Mouse (Mus musculus): ENCODE results near the gene Ptdss2.
A peak's percentile ranks its signal among the peaks of the same experiment; 100 is the strongest.

Gene Ptdss2

DNA sequence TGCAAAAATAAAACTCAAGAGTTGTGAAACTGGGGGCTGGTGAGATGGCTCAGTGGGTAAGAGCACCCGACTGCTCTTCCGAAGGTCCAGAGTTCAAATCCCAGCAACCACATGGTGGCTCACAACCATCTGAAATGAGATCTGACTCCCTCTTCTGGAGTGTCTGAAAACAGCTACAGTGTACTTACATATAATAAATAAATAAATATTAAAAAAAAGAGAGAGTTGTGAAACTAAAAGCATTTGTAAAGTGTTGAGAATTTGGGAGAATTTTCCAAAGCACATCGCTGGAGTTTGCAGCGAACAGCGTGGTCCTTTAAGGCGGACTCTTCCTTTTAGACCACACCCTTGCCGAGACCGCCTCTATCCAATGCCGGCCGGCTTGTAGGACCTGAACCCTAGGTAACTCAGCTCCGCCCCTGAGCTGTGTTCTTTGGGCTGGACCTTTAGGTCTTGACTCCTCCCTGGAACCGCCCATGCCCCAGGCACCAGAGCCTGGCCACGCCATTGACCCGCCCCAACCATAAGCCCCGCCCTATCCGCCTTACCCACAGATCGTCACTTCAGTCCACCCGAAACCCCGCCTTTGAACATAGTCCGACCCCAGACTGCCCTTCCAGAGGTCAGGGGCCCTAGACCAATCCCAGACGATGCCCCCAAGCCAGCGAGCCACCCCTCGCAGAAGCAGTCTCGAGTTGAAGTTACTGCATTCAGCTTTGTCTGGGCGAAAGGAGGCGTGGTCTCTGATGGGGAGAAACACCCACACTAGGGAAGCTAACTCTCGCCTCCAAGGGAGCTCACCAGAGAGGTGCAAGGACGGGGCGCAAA is 721 bp downstream of the Ptdss2 start:
- ATAC-seq (ENCODE audit: low TSS enrichment): peak; percentile 99

DNA sequence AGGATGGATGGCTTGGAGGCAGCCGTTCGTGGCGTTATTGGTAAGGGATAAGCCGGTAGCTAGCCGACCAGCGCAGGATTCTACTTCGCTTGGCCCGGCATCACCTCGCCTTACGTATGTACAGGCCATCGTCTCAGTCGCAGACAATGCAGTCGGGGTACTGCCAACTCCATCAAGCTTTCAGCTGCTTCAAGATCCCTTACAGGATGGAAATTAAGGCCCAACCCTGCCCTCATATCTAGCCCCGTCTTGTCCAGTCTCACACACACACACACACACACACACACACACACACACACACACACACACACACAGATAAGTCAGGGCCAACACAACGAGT is 1.3 kb downstream of the Ptdss2 start:
- no peak for ATAC-seq (ENCODE audit: low TSS enrichment)

- ATAC-seq (ENCODE audit: low TSS enrichment): peak; percentile 99
Measured at GRCm38 (mm10) chr7:141131024-141131820, 9.0 kb downstream of the Ptdss2 start.

DNA sequence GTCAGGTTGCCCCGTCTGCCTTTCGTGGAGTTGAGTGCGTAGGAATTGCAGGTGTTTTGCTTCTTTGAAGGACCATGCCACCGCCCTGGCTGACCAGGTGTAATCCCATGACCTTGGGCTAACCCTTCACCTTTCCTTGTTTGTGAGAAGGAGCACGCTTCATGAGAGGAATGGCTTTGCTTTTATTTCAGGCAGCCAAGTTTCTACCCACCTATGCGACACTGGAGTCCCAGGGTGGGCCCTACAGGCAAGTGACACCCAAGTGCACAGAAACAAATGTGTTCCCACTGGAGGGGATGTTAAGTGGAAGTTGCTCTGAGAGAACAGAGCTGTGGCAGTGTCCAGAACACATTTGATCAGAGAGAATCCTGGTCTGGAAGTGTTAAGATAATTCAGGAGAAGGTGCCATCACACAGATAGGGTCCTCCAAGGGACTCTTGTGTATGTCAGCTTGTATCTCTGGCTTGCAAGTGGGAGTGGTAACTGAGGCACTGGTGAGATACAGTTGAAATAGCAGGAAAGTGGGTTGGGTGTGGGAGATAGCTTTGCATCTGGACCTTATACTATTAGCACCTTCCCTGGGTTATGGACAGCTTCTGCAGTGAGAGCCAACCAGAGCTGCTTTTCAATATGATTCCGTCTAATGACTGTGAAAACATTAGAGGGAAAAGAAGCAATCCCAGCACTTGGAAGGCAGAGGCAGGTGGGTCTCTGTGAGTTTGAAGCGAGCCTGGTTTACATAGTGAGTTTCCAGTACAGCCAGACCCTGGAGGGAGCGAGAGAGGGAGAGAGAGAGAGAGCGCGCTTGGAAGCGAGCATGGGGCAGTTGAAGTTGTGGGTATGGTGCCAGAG is 9.9 kb downstream of the Ptdss2 start:
- no peak for ATAC-seq (ENCODE audit: low TSS enrichment)

- ATAC-seq (ENCODE audit: low TSS enrichment): no peak
Measured at GRCm38 (mm10) chr7:141141326-141141725, 19.1 kb downstream of the Ptdss2 start.

GRCm38 (mm10) chr7:141143112-141143511 is 20.9 kb downstream of the Ptdss2 start:
- no peak for ATAC-seq (ENCODE audit: low TSS enrichment)

GRCm38 (mm10) chr7:141143861-141144260 is 21.7 kb downstream of the Ptdss2 start:
- no peak for ATAC-seq (ENCODE audit: low TSS enrichment)

DNA sequence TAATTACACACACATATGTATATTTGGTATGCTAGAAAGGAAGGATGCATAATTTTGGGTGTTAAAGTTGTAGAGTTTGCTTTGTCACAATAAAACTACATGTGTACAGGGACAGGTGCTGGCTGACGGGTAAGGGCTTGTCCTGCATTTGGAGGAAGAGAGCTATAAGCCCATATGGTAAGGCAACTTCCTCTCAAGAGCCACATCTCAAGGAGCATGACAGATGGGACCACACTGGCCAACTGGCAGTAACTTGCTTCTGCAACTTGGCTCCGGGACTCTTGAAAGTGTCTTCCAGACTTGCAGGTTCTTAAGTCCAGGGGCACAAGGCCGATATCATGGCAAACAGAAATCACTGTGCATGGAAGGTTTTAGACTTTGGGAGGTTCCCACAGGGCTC is 22.5 kb downstream of the Ptdss2 start:
- ATAC-seq (ENCODE audit: low TSS enrichment): no peak

DNA sequence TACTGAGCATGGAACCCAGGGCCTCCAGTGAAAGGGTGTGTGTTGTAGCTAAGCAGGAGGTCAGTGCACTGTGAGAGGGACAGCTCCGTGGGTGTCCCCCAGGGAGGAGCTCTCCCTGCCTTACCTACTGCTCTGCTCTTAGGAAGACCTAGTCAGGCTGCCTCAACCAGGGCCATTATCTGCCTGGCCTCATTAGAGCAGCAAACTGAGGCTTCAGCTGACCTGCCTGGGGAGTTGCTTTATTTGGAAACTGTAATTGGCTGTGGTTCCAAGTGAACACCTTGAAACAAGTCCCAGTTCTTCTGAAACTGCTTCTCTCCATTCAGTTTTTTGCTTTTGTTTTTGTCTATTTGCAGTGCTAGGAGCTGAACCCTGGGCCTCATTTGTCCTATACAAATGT is 23.2 kb downstream of the Ptdss2 start:
- no peak for ATAC-seq (ENCODE audit: low TSS enrichment)

DNA sequence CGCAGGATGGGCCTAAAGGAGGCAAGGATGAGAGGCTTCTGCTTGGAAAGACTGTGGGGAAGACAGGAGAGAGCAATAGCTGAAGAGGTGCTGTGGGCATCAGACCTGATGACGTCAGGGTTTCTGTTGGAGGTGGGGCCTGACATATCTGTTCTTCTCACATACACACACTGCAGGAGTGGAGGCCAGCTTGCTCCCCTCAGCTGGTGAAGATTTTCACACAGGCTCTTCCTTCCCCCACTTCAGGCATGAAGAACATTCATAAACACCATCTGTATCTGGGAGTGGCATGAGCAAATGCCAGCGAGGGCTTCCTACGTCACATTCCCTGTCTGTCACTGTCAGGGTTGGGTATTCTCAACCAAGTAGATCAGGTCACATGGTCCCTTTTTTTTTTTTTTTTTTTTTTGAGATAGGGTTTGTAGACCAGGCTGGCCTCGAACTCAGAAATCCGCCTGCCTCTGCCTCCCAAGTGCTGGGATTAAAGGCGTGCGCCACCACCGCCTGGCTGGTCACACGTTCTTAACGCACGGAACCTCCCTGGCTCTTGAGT is 23.9 kb downstream of the Ptdss2 start:
- ATAC-seq (ENCODE audit: low TSS enrichment): peak; percentile 39; the same call in 1 of the 2 replicates

GRCm38 (mm10) chr7:141147044-141147443 is 24.9 kb downstream of the Ptdss2 start:
- no peak for ATAC-seq (ENCODE audit: low TSS enrichment)

GRCm38 (mm10) chr7:141148639-141149038 is 26.5 kb downstream of the Ptdss2 start:
- no peak for ATAC-seq (ENCODE audit: low TSS enrichment)

GRCm38 (mm10) chr7:141155362-141155761 is 33.2 kb downstream of the Ptdss2 start:
- ATAC-seq (ENCODE audit: low TSS enrichment): no peak

GRCm38 (mm10) chr7:141164397-141164796 is 42.2 kb downstream of the Ptdss2 start:
- no peak for ATAC-seq (ENCODE audit: low TSS enrichment)

- ATAC-seq (ENCODE audit: low TSS enrichment): peak; percentile 39; the same call in 1 of the 2 replicates
Measured at GRCm38 (mm10) chr7:141164850-141165249, 42.7 kb downstream of the Ptdss2 start.

DNA sequence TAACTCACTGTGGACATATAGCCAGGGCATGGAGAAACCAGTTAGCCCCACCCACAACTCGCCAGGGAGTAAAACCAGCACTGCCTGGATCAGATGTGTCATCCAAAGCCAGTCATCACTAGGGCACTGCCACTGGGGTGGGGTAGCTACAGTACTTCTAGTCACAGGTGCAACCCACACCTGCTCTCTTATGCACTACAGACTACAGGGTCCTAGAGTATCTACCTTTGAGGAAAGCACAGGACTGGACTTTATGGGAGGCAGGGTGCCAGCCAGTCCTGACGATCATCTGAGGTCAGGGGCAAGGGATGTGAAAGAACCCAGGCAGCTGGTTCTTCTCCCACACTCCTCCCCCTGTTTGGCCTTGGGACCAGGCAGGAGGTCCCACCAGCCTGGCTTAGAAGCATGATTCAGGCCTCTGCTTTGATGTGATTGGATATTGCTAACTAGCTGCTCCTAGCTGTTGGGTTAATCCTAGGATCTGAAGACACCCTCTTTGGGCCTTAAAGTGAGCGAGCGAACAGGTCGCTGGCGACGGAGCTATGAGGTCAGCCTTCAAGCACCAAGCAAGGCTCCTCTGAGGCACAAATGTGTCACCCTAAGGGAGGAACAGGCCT is 45.8 kb downstream of the Ptdss2 start:
- 0 out of 2 replicates have a peak, but pooled peaks have one; percentile 7 for ATAC-seq (ENCODE audit: low TSS enrichment)

DNA sequence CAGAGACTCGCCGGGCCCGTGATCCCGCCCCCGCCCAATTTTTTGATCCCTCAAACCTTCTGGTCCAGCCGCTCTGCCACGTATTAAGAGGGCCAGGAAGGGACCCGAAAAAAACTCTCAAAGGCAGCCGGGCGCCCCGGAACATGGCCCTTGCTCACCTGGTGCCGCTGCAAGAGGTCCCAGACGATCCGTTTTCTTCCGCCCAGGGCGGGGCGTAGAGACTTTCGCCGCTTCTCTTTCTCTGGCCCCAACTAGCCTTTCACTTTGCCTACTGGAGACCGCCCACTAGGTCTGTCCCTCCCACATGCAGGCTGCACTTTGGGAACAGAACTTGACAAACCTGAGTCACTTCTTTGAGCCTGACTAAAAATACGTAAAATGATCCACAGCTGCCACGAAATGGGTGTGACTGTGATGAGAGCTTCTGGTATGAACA is 46.4 kb downstream of the Ptdss2 start:
- ATAC-seq (ENCODE audit: low TSS enrichment): peak; percentile 17; the same call in 1 of the 2 replicates

DNA sequence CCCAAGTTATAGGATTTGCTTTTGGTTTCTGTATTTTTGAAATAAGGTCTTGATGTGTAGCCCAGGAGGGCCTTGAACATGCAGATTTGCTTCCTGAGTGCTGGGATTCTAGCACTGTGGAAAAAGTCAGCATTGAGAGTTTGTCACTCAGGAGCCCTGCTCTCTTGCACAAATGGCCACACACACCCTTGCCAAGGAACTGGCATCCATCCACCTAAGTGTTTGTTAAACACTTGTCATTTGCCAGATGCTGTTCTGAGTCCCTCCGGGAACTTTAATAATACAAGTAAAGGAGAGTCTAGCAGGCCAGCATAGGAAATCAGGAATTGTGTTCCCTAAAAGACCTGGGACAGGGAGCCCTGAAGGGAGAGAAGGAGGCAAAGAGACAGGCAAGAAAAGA is 47.1 kb downstream of the Ptdss2 start:
- ATAC-seq (ENCODE audit: low TSS enrichment): no peak

DNA sequence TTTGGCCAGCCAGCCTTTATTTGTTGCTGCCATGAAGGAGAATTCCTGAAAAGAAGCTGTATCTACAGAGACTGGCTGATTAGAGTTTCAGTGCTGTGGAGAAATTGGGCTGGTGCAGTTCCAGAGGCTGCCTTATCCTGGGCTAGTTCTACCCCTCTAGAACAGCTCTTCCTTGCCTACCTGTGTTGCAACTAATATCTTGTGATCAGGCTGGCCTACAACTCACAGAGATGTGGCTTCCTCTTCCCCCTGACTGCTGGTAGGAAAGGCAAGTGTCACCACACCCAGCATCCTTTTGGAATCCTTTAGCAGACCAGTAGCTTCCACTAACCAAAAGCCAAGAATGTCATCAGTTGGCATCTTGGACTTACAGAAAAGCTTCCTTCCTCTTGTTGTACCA is 47.7 kb downstream of the Ptdss2 start:
- no peak for ATAC-seq (ENCODE audit: low TSS enrichment)

DNA sequence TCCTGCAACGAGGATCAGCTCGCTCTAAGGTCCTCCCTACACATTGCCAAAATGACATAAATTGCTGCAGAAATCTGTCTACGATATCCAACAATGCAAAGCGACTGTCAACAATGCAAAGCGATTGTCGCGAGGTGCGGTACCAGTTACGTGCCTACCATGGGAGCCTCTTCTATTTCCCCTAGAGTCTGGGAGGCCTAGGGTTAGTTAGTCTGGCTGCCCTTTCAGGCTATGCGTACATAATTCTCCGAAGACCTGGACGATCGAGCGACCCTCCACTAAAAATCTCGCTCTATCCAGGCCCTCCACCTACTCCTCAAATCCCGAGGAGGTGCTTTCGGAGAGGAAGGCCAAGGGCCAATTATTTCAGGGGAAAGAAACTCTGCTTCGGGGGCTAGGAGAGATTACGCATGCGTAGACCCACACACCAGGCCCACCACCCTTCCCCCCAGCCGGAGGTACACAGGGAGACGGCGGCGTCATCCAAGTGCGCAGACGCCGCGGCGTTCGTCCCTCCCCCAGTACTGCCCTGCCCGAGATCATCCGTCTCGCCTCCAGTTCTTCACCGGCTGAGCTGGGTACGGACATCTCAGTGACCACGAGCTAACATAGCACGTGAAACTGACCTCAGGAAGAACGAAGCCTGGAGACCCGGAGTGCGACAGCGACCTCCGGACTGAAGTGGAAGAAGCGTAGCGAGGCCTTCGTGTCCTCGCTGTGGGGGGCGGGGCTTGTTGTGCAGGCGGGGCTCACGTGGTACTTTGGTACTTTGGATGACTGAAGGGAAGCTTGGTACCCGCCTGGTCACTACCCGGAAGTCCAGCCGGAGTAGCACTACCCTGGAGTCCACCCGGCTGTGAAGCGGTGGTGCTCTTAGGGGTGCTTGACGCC is 50.2 kb downstream of the Ptdss2 start, which contains the start of gene Rnh1:
TSS of gene Rnh1 (minus strand) at position 742 of the 891 bp plus-strand sequence.
- ATAC-seq (ENCODE audit: low TSS enrichment): peak; percentile 82
